Mouse (Mus musculus): ENCODE measurements at regions not wholly inside any gene's neighbourhood (a gene's known extent, or its start where the extent isn't known, plus 50 kb on each side); places are given as distances from the start of the nearest gene placed in this dataset.

DNA sequence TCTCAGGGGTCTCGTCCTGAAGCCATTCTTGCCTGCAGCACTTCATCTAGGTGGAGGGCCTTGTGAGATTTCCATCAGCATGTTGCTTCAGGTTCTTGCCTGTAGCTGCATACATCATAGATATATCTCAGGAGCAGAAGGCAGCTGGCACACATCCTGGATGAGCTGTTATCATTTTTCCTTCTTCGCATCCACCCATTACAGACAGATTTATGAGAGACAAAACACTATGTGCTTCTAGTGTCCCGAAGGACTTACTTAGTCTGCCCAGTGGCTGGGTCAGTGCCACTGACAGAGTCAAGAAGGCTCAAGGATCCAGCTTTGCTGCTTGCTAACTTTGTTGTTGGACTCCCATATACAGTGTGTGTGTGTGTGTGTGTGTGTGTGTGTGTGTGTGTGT is 163.9 kb downstream of the Cog6 start:
- TF ChIP-seq CTCF (conservative IDR thresholded peaks at IDR 0.05; ENCODE audit: insufficient read depth, insufficient read length, low read depth, low read length) = no peak
- no peak for TF ChIP-seq POLR2A (IDR thresholded peaks at IDR 0.05; ENCODE audit: low read depth, low read length)

All from kidney, adult 2 months (tissue).